Mouse (Mus musculus) CH12.LX (cell line): ENCODE results near the gene Tmtc1. TPM values are rescaled to one million over a fixed set of nuclear protein-coding genes. Genes with fewer than 3 reads are reported as not detected.

Source experiments
- DNase-seq: peaks from one replicate; pipeline ENCODE4 v3.0.0-alpha.2; 2013; ENCODE audit errors: extremely low read depth
- H3K27ac ChIP-seq: 2 replicates; pipeline ENCODE4 v1.5.1; 2012; ENCODE audit warnings: low read depth, mild to moderate bottlenecking, control low read depth, moderate library complexity; ENCODE audit not compliant: insufficient read depth
- H3K27me3 ChIP-seq: replicated peaks from 2 replicates; pipeline ENCODE3; 2012; ENCODE audit warnings: inconsistent platforms
- H3K36me3 ChIP-seq, 2 experiments: replicated peaks in 1 of 2; 2 replicates each; pipeline versions ENCODE3 to v1.6.1; 2012; ENCODE audit warnings: inconsistent platforms in 1 of 2, low read length in 1 of 2, mild to moderate bottlenecking in 1 of 2, mixed read lengths in 1 of 2, moderate library complexity in 1 of 2; ENCODE audit not compliant: control insufficient read depth in 1 of 2, insufficient read depth in 1 of 2
- H3K4me1 ChIP-seq, 2 experiments: 2 replicates each; pipeline ENCODE4 v1.6.1; 2012; ENCODE audit warnings: inconsistent platforms in 1 of 2, moderate library complexity in 1 of 2; ENCODE audit not compliant: insufficient read depth in 2 of 2, control insufficient read depth in 1 of 2
- H3K4me2 ChIP-seq: 2 replicates; pipeline ENCODE4 v1.6.1; 2012; ENCODE audit warnings: low read depth, mild to moderate bottlenecking, control low read depth; ENCODE audit not compliant: poor library complexity, insufficient read depth, severe bottlenecking
- H3K4me3 ChIP-seq, 3 experiments: fragments of 150-350 bp in 1 of 3; sonication (generic) in 1 of 3; replicated peaks in 1 of 3; 2 replicates each; pipeline versions ENCODE3 to v1.5.1; 2011 to 2012; ENCODE audit warnings: low read depth in 2 of 3, low read length in 2 of 3, mild to moderate bottlenecking in 2 of 3, moderate library complexity in 2 of 3, control low read depth in 1 of 3, improper control_type of control experiment in 1 of 3, inconsistent platforms in 1 of 3, mixed read lengths in 1 of 3; ENCODE audit not compliant: poor library complexity in 1 of 3
- H3K79me2 ChIP-seq: replicated peaks from 2 replicates; pipeline ENCODE4 v1.6.1; 2012; ENCODE audit warnings: mild to moderate bottlenecking, moderate library complexity; ENCODE audit not compliant: control insufficient read depth, poor library complexity, insufficient read depth, severe bottlenecking; ENCODE audit errors: extremely low read depth
- H3K9ac ChIP-seq: 2 replicates; pipeline ENCODE4 v1.6.1; 2012; ENCODE audit warnings: low read depth, mild to moderate bottlenecking, control low read depth, moderate library complexity; ENCODE audit not compliant: insufficient read depth
- H3K9me3 ChIP-seq: replicated peaks from 2 replicates; pipeline ENCODE3; 2012; ENCODE audit warnings: low read length, inconsistent platforms, mixed read lengths
- CTCF ChIP-seq, 2 experiments: IDR thresholded peaks in 1 of 2; conservative IDR thresholded peaks in 1 of 2; 2 replicates each; pipeline ENCODE4 v1.5.1; 2011 to 2012; ENCODE audit warnings: low read depth in 2 of 2, low read length in 2 of 2, improper control_type of control experiment in 1 of 2, inconsistent platforms in 1 of 2, mild to moderate bottlenecking in 1 of 2, moderate library complexity in 1 of 2
- EP300 ChIP-seq: IDR thresholded peaks from 2 replicates; pipeline ENCODE4 v1.6.1; 2011; ENCODE audit warnings: low read length, improper control_type of control experiment
- ETS1 ChIP-seq: conservative IDR thresholded peaks from 2 replicates; pipeline ENCODE4 v1.6.1; 2012; ENCODE audit warnings: low read depth, mild to moderate bottlenecking, inconsistent platforms, low read length, improper control_type of control experiment, moderate library complexity
- GABPA ChIP-seq: IDR thresholded peaks from 2 replicates; pipeline ENCODE4 v1.6.1; 2012; ENCODE audit warnings: low read depth, low read length, improper control_type of control experiment, inconsistent platforms; ENCODE audit not compliant: insufficient replicate concordance
- IRF4 ChIP-seq: IDR thresholded peaks from 2 replicates; pipeline ENCODE4 v1.6.1; 2014; ENCODE audit warnings: low read depth, mild to moderate bottlenecking, inconsistent platforms, low read length, improper control_type of control experiment
- JUN ChIP-seq: IDR thresholded peaks from 2 replicates; pipeline ENCODE4 v1.6.1; 2011; ENCODE audit warnings: low read depth, mild to moderate bottlenecking, low read length, improper control_type of control experiment, moderate library complexity; ENCODE audit not compliant: insufficient read depth
- JUND ChIP-seq: conservative IDR thresholded peaks from 2 replicates; pipeline ENCODE4 v1.6.1; 2011; ENCODE audit warnings: low read depth, low read length, improper control_type of control experiment
- KAT2A ChIP-seq: IDR thresholded peaks from 2 replicates; pipeline ENCODE4 v1.6.1; 2012; ENCODE audit warnings: low read length, improper control_type of control experiment, inconsistent platforms; ENCODE audit not compliant: insufficient replicate concordance
- NELFE ChIP-seq: IDR thresholded peaks from 2 replicates; pipeline ENCODE4 v1.6.1; 2011; ENCODE audit warnings: low read depth, low read length, improper control_type of control experiment
- PAX5 ChIP-seq: IDR thresholded peaks from 2 replicates; pipeline ENCODE4 v1.6.1; 2012; ENCODE audit warnings: low read length, inconsistent platforms, mixed read lengths
- POLR2AphosphoS2 ChIP-seq: IDR thresholded peaks from 2 replicates; pipeline ENCODE4 v1.6.1; 2011; ENCODE audit warnings: low read depth, low read length, improper control_type of control experiment
- SIN3A ChIP-seq: IDR thresholded peaks from 2 replicates; pipeline ENCODE4 v1.6.1; 2012; ENCODE audit warnings: low read length, improper control_type of control experiment, inconsistent platforms
- SMC3 ChIP-seq: IDR thresholded peaks from 2 replicates; pipeline ENCODE4 v1.6.1; 2011; ENCODE audit warnings: low read depth, low read length, improper control_type of control experiment
- TCF12 ChIP-seq: IDR thresholded peaks from 2 replicates; pipeline ENCODE4 v1.6.1; 2014; ENCODE audit warnings: low read depth, mild to moderate bottlenecking, inconsistent platforms, low read length, improper control_type of control experiment
- UBTF ChIP-seq: IDR thresholded peaks from 2 replicates; pipeline ENCODE4 v1.6.1; 2012; ENCODE audit warnings: low read depth, mild to moderate bottlenecking, inconsistent platforms, low read length, improper control_type of control experiment, moderate library complexity
- USF2 ChIP-seq: conservative IDR thresholded peaks from 2 replicates; pipeline ENCODE4 v1.6.1; 2011; ENCODE audit warnings: low read depth, low read length, improper control_type of control experiment
- ZMIZ1 ChIP-seq: IDR thresholded peaks from 2 replicates; pipeline ENCODE4 v1.6.1; 2012; ENCODE audit warnings: low read depth, mild to moderate bottlenecking, inconsistent platforms, low read length, improper control_type of control experiment
- dilution Hi-C: fragments of 300-500 bp; cut with MboI; formaldehyde crosslinking; loops from 2 replicates; pipeline ENCODE4 v1.14.3; 2020; ENCODE audit warnings: low sequenced_read_pairs; ENCODE audit not compliant: extremely low pct_unique_long_range_greater_than_20kb, extremely low pct_ligation_motif_present
- in situ Hi-C: fragments of 300-500 bp; cut with MboI; formaldehyde crosslinking; loops from 3 replicates; pipeline ENCODE4 v1.14.3; 2019; ENCODE audit warnings: low sequenced_read_pairs, low pct_ligation_motif_present, low pct_unique_long_range_greater_than_20kb, mixed read lengths
- polyA plus RNA-seq: library from polyadenylated mRNA; unstranded; fragments of >175 nt; gene quantifications from 2 replicates; pipeline ENCODE4 v1.2.1, GENCODE M21; 2012; ENCODE audit warnings: low read depth; ENCODE audit not compliant: insufficient read length
- total RNA-seq, 2 experiments: library from RNA; depleted of rRNA; stranded (reverse); fragments of 300-350 nt in 1 of 2; fragments of >200 nt in 1 of 2; gene quantifications; 2 replicates each; pipeline ENCODE4 v1.2.3; 2012 to 2014

Gene Tmtc1
- total and polyA plus RNA-seq, 3 experiments, result 0.03 to 0.13 (median 0.04) TPM

- in situ Hi-C loops, result no loop called here
- H3K4me2 ChIP-seq, result no peak overlapping the region
- no peak for DNase-seq
- H3K36me3 ChIP-seq, result no peaks in the 10 kb centered on the region
- H3K79me2 ChIP-seq, result no peaks in the 10 kb centered on the region
- H3K4me3 ChIP-seq, result no peak overlapping the region
- dilution Hi-C loops, result no loop called here
- peaks cover 8% of the 10 kb centered on the region for H3K9me3 ChIP-seq
- TF ChIP-seq EP300 (no peak), ETS1 (no peak), JUN (no peak), POLR2AphosphoS2 (no peak), PAX5 (no peak), UBTF (no peak), GABPA (no peak), JUND (no peak), KAT2A (no peak), TCF12 (no peak)
- no peaks in the 10 kb centered on the region for H3K27me3 ChIP-seq
- no peak overlapping the region for H3K9ac ChIP-seq
- H3K4me1 ChIP-seq, result no peaks in the 10 kb centered on the region
- no peak overlapping the region for H3K27ac ChIP-seq
Observed at GRCm38 (mm10) chr6:148459636-148460035, 15.4 kb upstream of the Tmtc1 start.

GRCm38 (mm10) chr6:148455470-148455869, 11.3 kb upstream of the Tmtc1 start:
- Histone ChIP-seq H3K27me3 (no peaks in the 10 kb centered on the region), H3K79me2 (no peaks in the 10 kb centered on the region), H3K4me2 (no peak overlapping the region), H3K9me3 (peaks cover 8% of the 10 kb centered on the region), H3K27ac (no peak overlapping the region), H3K9ac (no peak overlapping the region), H3K4me1 (no peaks in the 10 kb centered on the region), H3K4me3 (no peak overlapping the region), H3K36me3 (no peaks in the 10 kb centered on the region)
- DNase-seq, result no peak
- TF ChIP-seq IRF4 (no peak), KAT2A (no peak), SIN3A (no peak), SMC3 (peak; percentile 6; the same call in 1 of the 2 replicates), USF2 (no peak), ZMIZ1 (no peak), NELFE (no peak), UBTF (no peak), CTCF (conservative IDR thresholded peaks at IDR 0.05 in 1 of 2, IDR thresholded peaks at IDR 0.05 in 1 of 2; ENCODE audit: low read depth in 2 of 2, low read length in 2 of 2) (peak in 1 of 2 experiments; percentile 14; a peak in 1 of 4 replicates)
- in situ Hi-C loops, result no loop called here
- dilution Hi-C loops, result no loop called here
